Mouse (Mus musculus): ENCODE data around the gene Snrpb.

- TF ChIP-seq CTCF (IDR thresholded peaks at IDR 0.05; ENCODE audit: control insufficient read depth, insufficient read depth, low read length) (no peak), POLR2A (IDR thresholded peaks at IDR 0.05; ENCODE audit: borderline replicate concordance, control insufficient read depth, low read depth, low read length) (no peak)
Observed at GRCm38 (mm10) chr2:130200961-130201360, 21.8 kb upstream of the Snrpb start.

All from bone marrow, adult 2 months (tissue).